Mouse (Mus musculus) stomach, postnatal 0 days (tissue): Measurements from ENCODE around the gene Olfr13.

Source experiments
- CTCF ChIP-seq: IDR thresholded peaks from 2 replicates; pipeline ENCODE4 v1.5.1; 2016; ENCODE audit warnings: antibody characterized with exemption, low read depth, mild to moderate bottlenecking, moderate library complexity
- EP300 ChIP-seq: optimal IDR thresholded peaks from 2 replicates; pipeline ENCODE3; 2016; ENCODE audit warnings: antibody characterized with exemption

DNA sequence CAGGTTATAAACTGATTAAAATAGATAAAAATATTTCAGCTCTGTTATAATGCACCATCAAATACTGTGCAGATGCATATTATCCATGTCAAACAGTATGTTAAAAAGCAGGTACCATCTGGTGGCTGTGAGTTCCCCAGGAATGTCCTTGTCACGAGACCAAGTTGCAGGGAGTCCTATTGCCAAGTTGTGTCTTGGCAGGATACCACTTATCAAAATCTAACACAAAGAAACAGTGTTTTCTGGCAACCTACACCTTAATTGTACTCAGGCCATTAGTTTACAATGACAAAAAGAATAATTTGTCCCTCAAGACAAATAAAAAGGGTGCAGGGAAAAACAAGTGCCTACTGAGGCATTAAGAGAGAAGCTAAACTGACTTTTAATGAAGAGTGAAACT lies 12.4 kb upstream of the Olfr13 start:
- no peak for TF ChIP-seq CTCF
- no peak for TF ChIP-seq EP300
